Mouse (Mus musculus): ENCODE measurements around the gene Ccdc88c.

DNA sequence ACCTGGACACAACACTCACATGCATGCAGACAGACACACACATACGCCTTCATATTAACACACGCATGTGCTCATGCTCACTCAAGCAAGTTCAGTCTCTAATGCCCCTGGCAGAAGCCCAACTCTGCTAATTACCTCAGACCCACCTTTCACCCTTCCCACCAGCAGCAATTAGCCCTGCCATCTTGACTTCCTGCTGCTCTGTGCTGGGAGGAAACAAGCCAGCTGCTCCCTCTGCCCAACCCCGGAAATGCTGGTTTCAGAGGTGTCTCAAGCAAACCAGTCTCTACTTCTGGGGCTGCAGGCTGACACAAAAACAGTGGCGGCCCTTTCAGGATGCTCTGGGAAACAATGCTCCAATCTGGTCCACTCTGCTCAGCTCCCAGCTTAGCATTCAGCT, 12.9 kb downstream of the Ccdc88c start:
- TF ChIP-seq CTCF (IDR thresholded peaks at IDR 0.05; ENCODE audit: low read depth): no peak
- no peak for TF ChIP-seq EP300 (optimal IDR thresholded peaks at IDR 0.05)

Measured in stomach, postnatal 0 days (tissue).